13 mouse cellular contexts compared by ENCODE assay signal in the genomic region with DNA sequence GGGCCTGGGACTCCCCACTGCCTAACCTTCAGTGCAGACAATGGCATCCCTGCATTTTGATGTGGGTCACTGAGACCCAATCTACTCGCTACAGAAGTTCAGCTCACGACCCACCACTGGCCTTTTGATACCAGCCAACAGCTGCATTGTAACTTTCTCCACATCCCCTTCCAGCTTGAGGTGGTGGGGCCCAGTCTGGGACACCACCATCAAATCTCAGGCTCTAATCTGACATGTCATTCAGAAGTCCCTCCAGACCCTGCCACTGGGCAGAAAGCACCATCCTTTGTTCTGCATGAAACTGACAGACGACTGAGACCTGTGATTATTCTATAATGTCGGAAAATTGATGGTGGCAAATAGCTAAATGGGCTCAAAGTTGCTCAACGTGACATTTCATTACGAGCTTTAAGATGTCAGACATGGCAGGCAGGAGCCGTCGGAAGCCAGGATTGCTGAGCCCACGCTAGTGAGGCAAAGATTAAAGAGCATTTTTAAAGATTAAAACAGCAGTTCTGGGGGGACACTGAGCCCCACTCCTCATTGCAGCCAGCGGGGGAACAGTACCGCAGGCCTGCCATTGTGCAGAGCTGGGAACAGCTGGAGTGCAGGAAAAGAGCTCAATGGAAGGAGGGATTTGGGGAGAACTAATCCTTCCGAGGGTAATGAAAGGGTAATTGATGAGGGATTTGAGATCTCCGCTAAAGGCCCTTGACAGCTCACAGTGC. TPM values are rescaled to one million over a fixed set of nuclear protein-coding genes. Genes with fewer than 3 reads are reported as not detected.
DNase-seq lines count a peak whose midpoint lies in the region; ATAC-seq lines count a peak whose summit lies in the region.
"Had no signal": no experiment of that assay in that cellular context is flagged by ENCODE, and none has a peak within 500 bp of the region (broad histone marks: within the 10 kb centered on the region; RNA-seq: fewer than 3 reads in every experiment).

No protein-coding gene starts in this region.

- H3K9me3 ChIP-seq in forebrain, embryonic 10.5 days, result peaks cover under 1% of the 10 kb centered on the region; the same call in 1 of the 2 replicates
- no peaks in the 10 kb centered on the region for H3K9me3 ChIP-seq in hindbrain, embryonic 16.5 days (ENCODE audit: control insufficient read depth, low read length)
- H3K9me3 ChIP-seq in neural tube, embryonic 13.5 days, result no peaks in the 10 kb centered on the region
- H3K9me3 ChIP-seq: G1E; limb, embryonic 10.5 days had no signal

- H3K4me3 ChIP-seq in forebrain, embryonic 10.5 days, result peak overlapping the region; percentile 9; the same call in 1 of the 2 replicates
- H3K4me3 ChIP-seq in hindbrain, embryonic 16.5 days (ENCODE audit: low read length), result no peak overlapping the region
- no peak overlapping the region for H3K4me3 ChIP-seq in neural tube, embryonic 13.5 days
- H3K4me3 ChIP-seq: heart, adult 2 months; limb, embryonic 10.5 days had no signal

- WGBS in forebrain, embryonic 10.5 days, result 9% methylated on average over 13 of the region's 13 CpGs
- 13% methylated on average over 13 of the region's 13 CpGs for WGBS in hindbrain, embryonic 16.5 days
- 15% methylated on average over 13 of the region's 13 CpGs for whole genome bisulfite sequencing in neural tube, embryonic 13.5 days

- peak; percentile 8 for DNase-seq in embryo, embryonic 11.5 days (ENCODE audit: low read depth, low spot score)
- DNase-seq in forebrain, embryonic 10.5 days (ENCODE audit: extremely low spot score, low spot score), result peak; percentile 76
- DNase-seq in adrenal gland, postnatal 14 days, result no peak
- DNase-seq in heart, postnatal 36 days, result no peak
- no peak for DNase-seq in liver
- DNase-seq: heart, adult 2 months; lung, postnatal 10 days; thymus, adult 2 months had no signal

- intact Hi-C loops in heart, postnatal 36 days (cut with DNase I), result no loop called here

- ATAC-seq in hindbrain, embryonic 16.5 days, result no peak; the same call in 1 of the 2 replicates
- ATAC-seq in neural tube, embryonic 13.5 days (ENCODE audit: low read depth), result peak; percentile 33; the same call in 1 of the 2 replicates
- ATAC-seq: inflammation-experienced regulatory T-cells, adult 6 months had no signal

- H3K4me2 ChIP-seq in hindbrain, embryonic 16.5 days (ENCODE audit: low read length), result no peak overlapping the region
- H3K4me2 ChIP-seq in neural tube, embryonic 13.5 days, result no peak overlapping the region

- H3K36me3 ChIP-seq in forebrain, embryonic 10.5 days (replicated peaks), result peaks cover 40% of the 10 kb centered on the region
- H3K36me3 ChIP-seq in hindbrain, embryonic 16.5 days (ENCODE audit: control insufficient read depth, insufficient read depth, low read length), result no peaks in the 10 kb centered on the region
- no peaks in the 10 kb centered on the region for H3K36me3 ChIP-seq in neural tube, embryonic 13.5 days
- H3K36me3 ChIP-seq: limb, embryonic 10.5 days had no signal

- no peak overlapping the region for H3K9ac ChIP-seq in hindbrain, embryonic 16.5 days (ENCODE audit: low read depth, low read length)
- H3K9ac ChIP-seq in neural tube, embryonic 13.5 days, result no peak overlapping the region

- H3K4me1 ChIP-seq in forebrain, embryonic 10.5 days, result peaks cover 68% of the 10 kb centered on the region
- peaks cover 6% of the 10 kb centered on the region for H3K4me1 ChIP-seq in hindbrain, embryonic 16.5 days (ENCODE audit: control insufficient read depth, insufficient read depth, low read depth, low read length)
- peaks cover 32% of the 10 kb centered on the region for H3K4me1 ChIP-seq in neural tube, embryonic 13.5 days (replicated peaks)

- H3K27me3 ChIP-seq in forebrain, embryonic 10.5 days (ENCODE audit: poor library complexity, severe bottlenecking), result peaks cover 75% of the 10 kb centered on the region
- H3K27me3 ChIP-seq in hindbrain, embryonic 16.5 days (replicated peaks; ENCODE audit: control insufficient read depth, insufficient read depth, low read length), result no peaks in the 10 kb centered on the region
- H3K27me3 ChIP-seq in neural tube, embryonic 13.5 days, result peaks cover 13% of the 10 kb centered on the region

- peak overlapping the region; percentile 83 for H3K27ac ChIP-seq in forebrain, embryonic 10.5 days
- H3K27ac ChIP-seq in hindbrain, embryonic 16.5 days (ENCODE audit: low read depth, low read length), result peak overlapping the region; percentile 55
- peak overlapping the region; percentile 73 for H3K27ac ChIP-seq in neural tube, embryonic 13.5 days (replicated peaks)
- H3K27ac ChIP-seq: heart, adult 2 months; limb, embryonic 10.5 days had no signal

RNA-seq across cellular contexts. Expression of a gene that starts 45.5 kb away (rescaled TPM):
- 11.4 and 12.1 TPM in 2 replicates for polyA plus RNA-seq in forebrain, embryonic 10.5 days (2016; fragmentation: Nextera tagmentation; extraction: Ambion mirVana)
- polyA plus RNA-seq in hindbrain, embryonic 16.5 days (2015; fragmentation: Nextera tagmentation; extraction: Ambion mirVana), result 4.7 and 5.9 TPM in 2 replicates
- 6.0 and 6.1 TPM in 2 replicates for polyA plus RNA-seq in neural tube, embryonic 13.5 days (2015; fragmentation: Nextera tagmentation; extraction: Ambion mirVana)
- 9.1 and 10.2 TPM in 2 replicates for total RNA-seq in adrenal gland, postnatal 14 days (2021)
- total RNA-seq in heart, postnatal 36 days (2021), result 1 to 10 TPM; 8.0 to 9.3 TPM

Comparison
In these comparisons a context has a peak if more than half of its experiments do, and no peak if none do; other contexts are left out.
1. DNase-seq: peak in embryo, embryonic 11.5 days (single experiment) and forebrain, embryonic 10.5 days (single experiment); none in adrenal gland, postnatal 14 days (single experiment), heart, postnatal 36 days (0 of 2) and liver (single experiment).
2. Peak in every context shown above with its lines, with median percentiles within 50 percentile points of each other: H3K27ac ChIP-seq.